In the genomic region with DNA sequence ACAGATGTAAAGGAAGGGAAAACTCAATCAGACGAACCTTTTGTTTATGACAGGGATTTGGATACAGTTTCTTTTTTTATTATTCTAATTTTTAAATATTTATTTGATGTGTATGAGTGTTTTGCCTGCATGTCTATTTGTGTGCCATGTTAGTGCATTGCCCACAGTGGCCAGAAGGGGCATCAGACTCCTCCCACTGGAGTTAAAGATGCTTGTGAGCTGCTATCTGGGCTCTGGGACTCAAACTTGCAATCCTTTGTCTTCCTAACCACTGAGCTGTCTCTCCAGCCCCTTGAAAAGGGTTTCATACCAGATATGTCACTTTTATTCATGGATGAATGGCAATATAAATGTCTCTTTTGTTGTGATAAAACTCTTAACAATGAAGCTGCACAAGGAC, we compare ENCODE assay signal across 8 mouse cellular contexts.
A peak's percentile ranks its signal among the peaks of the same experiment; 100 is the strongest.
DNase-seq lines count a peak whose midpoint lies in the region; ATAC-seq and TF ChIP-seq lines count a peak whose summit lies in the region.

No protein-coding gene starts in this region.

- H3K4me3 ChIP-seq in intestine, postnatal 0 days (ENCODE audit: low read depth, low read length): no peak overlapping the region
- H3K4me3 ChIP-seq in intestine, embryonic 16.5 days (ENCODE audit: low read length): no peak overlapping the region
- no peak overlapping the region for H3K4me3 ChIP-seq in lung, embryonic 16.5 days (ENCODE audit: low read length)
- no peak overlapping the region for H3K4me3 ChIP-seq in heart, embryonic 11.5 days (ENCODE audit: low read depth, low read length)
- no peak overlapping the region for H3K4me3 ChIP-seq in forebrain, embryonic 10.5 days

- H3K27me3 ChIP-seq in intestine, postnatal 0 days (replicated peaks; ENCODE audit: control insufficient read depth, insufficient read depth, low read length): no peaks in the 10 kb centered on the region
- H3K27me3 ChIP-seq in intestine, embryonic 16.5 days (replicated peaks; ENCODE audit: control insufficient read depth, insufficient read depth, low read length): no peaks in the 10 kb centered on the region
- no peaks in the 10 kb centered on the region for H3K27me3 ChIP-seq in lung, embryonic 16.5 days (ENCODE audit: control insufficient read depth, insufficient read depth, low read depth, low read length)
- no peaks in the 10 kb centered on the region for H3K27me3 ChIP-seq in heart, embryonic 11.5 days (ENCODE audit: control insufficient read depth, insufficient read depth, low read length)
- no peaks in the 10 kb centered on the region for H3K27me3 ChIP-seq in forebrain, embryonic 10.5 days (ENCODE audit: poor library complexity, severe bottlenecking)

- no peak overlapping the region for H3K4me2 ChIP-seq in intestine, postnatal 0 days (replicated peaks; ENCODE audit: low read depth)
- H3K4me2 ChIP-seq in intestine, embryonic 16.5 days (ENCODE audit: low read depth, low read length): no peak overlapping the region
- no peak overlapping the region for H3K4me2 ChIP-seq in lung, embryonic 16.5 days (ENCODE audit: low read depth, low read length)
- H3K4me2 ChIP-seq in heart, embryonic 11.5 days: no peak overlapping the region

- peak; percentile 73 for TF ChIP-seq CTCF in intestine, postnatal 0 days (IDR thresholded peaks at IDR 0.05; ENCODE audit: low read depth)

- no peak overlapping the region for H3K9ac ChIP-seq in intestine, postnatal 0 days (ENCODE audit: low read depth, low read length)
- no peak overlapping the region for H3K9ac ChIP-seq in intestine, embryonic 16.5 days (ENCODE audit: low read depth, low read length)
- H3K9ac ChIP-seq in lung, embryonic 16.5 days (ENCODE audit: low read length): no peak overlapping the region
- no peak overlapping the region for H3K9ac ChIP-seq in heart, embryonic 11.5 days (ENCODE audit: low read depth, low read length)

- no peaks in the 10 kb centered on the region for H3K36me3 ChIP-seq in intestine, postnatal 0 days (ENCODE audit: control insufficient read depth, insufficient read depth)
- H3K36me3 ChIP-seq in intestine, embryonic 16.5 days (ENCODE audit: control insufficient read depth, insufficient read depth, low read length): no peaks in the 10 kb centered on the region
- no peaks in the 10 kb centered on the region for H3K36me3 ChIP-seq in lung, embryonic 16.5 days (ENCODE audit: control insufficient read depth, insufficient read depth, low read length)
- H3K36me3 ChIP-seq in heart, embryonic 11.5 days (ENCODE audit: control insufficient read depth, insufficient read depth, low read length): no peaks in the 10 kb centered on the region
- H3K36me3 ChIP-seq in forebrain, embryonic 10.5 days (replicated peaks): 0 out of 2 replicates have a peak, but pooled peaks cover 2% of the 10 kb centered on the region

- H3K27ac ChIP-seq in intestine, postnatal 0 days (ENCODE audit: low read depth, low read length): no peak overlapping the region
- no peak overlapping the region for H3K27ac ChIP-seq in intestine, embryonic 16.5 days (ENCODE audit: low read length)
- no peak overlapping the region for H3K27ac ChIP-seq in lung, embryonic 16.5 days (ENCODE audit: low read length)
- no peak overlapping the region for H3K27ac ChIP-seq in heart, embryonic 11.5 days (ENCODE audit: low read depth, low read length)
- no peak overlapping the region for H3K27ac ChIP-seq in forebrain, embryonic 10.5 days

- WGBS in intestine, postnatal 0 days: 63% methylated on average over 1 of the region's 1 CpGs
- 63% methylated on average over 1 of the region's 1 CpGs for WGBS in intestine, embryonic 16.5 days
- 37% methylated on average over 1 of the region's 1 CpGs for WGBS in lung, embryonic 16.5 days
- WGBS in heart, embryonic 11.5 days (ENCODE audit: insufficient replicate concordance): 49% methylated on average over 1 of the region's 1 CpGs
- 70% methylated on average over 1 of the region's 1 CpGs for WGBS in forebrain, embryonic 10.5 days

- no peak for ATAC-seq in intestine, postnatal 0 days
- ATAC-seq in intestine, embryonic 16.5 days: no peak
- ATAC-seq in lung, embryonic 16.5 days (ENCODE audit: low read depth): 0 out of 2 replicates have a peak, but pooled peaks have one; percentile 9
- no peak for ATAC-seq in heart, embryonic 11.5 days (replicated peaks; ENCODE audit: insufficient number of reproducible peaks, low FRiP score, low TSS enrichment)

- 0 out of 2 replicates have a peak, but pooled peaks cover 2% of the 10 kb centered on the region for H3K9me3 ChIP-seq in intestine, postnatal 0 days (ENCODE audit: control insufficient read depth)
- H3K9me3 ChIP-seq in intestine, embryonic 16.5 days (ENCODE audit: control insufficient read depth, low read length): no peaks in the 10 kb centered on the region
- no peaks in the 10 kb centered on the region for H3K9me3 ChIP-seq in lung, embryonic 16.5 days (ENCODE audit: control insufficient read depth, low read length)
- no peaks in the 10 kb centered on the region for H3K9me3 ChIP-seq in heart, embryonic 11.5 days (replicated peaks; ENCODE audit: control insufficient read depth, low read length)
- H3K9me3 ChIP-seq in forebrain, embryonic 10.5 days: peaks cover 3% of the 10 kb centered on the region; the same call in 1 of the 2 replicates

- H3K4me1 ChIP-seq in intestine, postnatal 0 days (replicated peaks; ENCODE audit: control insufficient read depth, insufficient read depth, low read length): no peaks in the 10 kb centered on the region
- H3K4me1 ChIP-seq in intestine, embryonic 16.5 days (ENCODE audit: control insufficient read depth, insufficient read depth, low read length): no peaks in the 10 kb centered on the region
- peaks cover under 1% of the 10 kb centered on the region for H3K4me1 ChIP-seq in lung, embryonic 16.5 days (replicated peaks; ENCODE audit: control insufficient read depth, insufficient read depth, low read length)
- no peaks in the 10 kb centered on the region for H3K4me1 ChIP-seq in heart, embryonic 11.5 days (ENCODE audit: control insufficient read depth, insufficient read depth, low read length)
- peaks cover 8% of the 10 kb centered on the region for H3K4me1 ChIP-seq in forebrain, embryonic 10.5 days

- peak; percentile 11 to 48 for DNase-seq in CD8-positive naive resting alpha-beta T cell, adult 2 months (ENCODE audit: low read depth in 2 of 2, low spot score in 2 of 2)
- peak; percentile 19 for DNase-seq in brain, adult 2 months (ENCODE audit: low read depth, low spot score)
- peak; percentile 43 to 51 for DNase-seq in thymus, postnatal 36 days
- no peak for DNase-seq in forebrain, embryonic 10.5 days (ENCODE audit: extremely low spot score, low spot score)
